Mouse (Mus musculus) embryonic fibroblast, embryonic 13.5 days (primary cell): ENCODE data around the gene Slc9a3r1.

Experiments
- CTCF ChIP-seq: IDR thresholded peaks from 2 replicates; pipeline ENCODE4 v1.5.1; 2011; ENCODE audit warnings: mild to moderate bottlenecking, control low read depth, low read length, moderate library complexity, borderline replicate concordance; ENCODE audit not compliant: insufficient read depth
- POLR2A ChIP-seq: IDR thresholded peaks from 2 replicates; pipeline ENCODE4 v1.6.1; 2011; ENCODE audit warnings: low read depth, mild to moderate bottlenecking, control low read depth, low read length, moderate library complexity

DNA sequence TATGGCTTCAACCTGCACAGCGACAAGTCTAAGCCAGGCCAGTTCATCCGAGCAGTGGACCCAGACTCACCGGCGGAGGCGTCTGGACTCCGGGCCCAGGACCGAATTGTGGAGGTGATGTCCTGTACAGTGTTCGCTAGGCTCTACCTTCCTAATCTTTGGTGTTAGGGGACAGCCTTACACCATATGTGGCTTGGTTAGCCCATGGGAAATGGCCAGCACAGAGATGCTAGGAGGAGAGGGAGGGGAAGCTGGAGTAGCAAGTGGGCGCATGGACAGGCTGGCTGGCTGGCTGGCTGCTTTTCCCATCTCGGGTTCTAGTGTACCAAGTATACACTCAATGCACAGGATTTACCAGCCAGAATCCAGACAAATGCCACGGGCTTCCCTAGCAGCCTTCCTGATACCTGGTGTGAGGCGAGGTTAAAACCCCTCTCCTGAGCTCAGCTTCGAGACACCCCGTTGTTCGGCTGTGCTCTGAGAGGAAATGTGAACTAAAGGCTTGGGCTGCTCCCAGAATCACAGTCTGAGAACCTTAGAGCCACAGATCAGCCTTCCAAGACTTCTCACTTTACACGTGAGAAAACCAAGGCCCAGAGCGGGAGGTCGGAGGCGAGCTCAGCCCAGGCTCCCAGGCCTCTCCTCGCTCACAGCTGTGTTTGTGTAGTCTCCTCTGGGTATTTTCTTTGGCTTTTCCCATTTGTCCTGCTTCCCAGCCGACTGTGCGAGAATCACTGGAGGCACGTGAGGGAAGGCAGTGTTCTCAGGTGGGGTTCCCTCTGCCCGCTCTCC lies 13.5 kb downstream of the Slc9a3r1 start:
- TF ChIP-seq CTCF (no peak), POLR2A (no peak)
